Mouse (Mus musculus): ENCODE measurements at regions not wholly inside any gene's neighbourhood (a gene's known extent, or its start where the extent isn't known, plus 50 kb on each side); places are given as distances from the start of the nearest gene placed in this dataset.

DNA sequence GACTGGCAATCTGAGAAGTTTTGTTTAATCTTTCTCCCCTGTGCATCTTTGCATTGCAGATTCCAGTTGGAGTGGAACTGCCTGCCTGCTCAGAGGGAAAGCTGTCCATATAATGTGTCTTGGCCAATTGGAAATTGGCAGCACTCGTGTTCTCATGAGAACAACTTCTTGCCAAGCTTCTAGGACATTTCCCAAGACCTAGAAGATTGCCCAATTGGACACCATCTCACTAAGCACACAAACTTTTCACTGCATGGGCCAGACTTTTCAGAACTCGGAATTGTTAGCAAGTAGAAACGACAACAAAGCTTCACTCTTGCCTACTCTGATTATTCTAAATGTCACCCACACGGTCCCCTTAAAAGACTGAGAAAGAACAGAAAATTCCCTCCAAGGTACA lies 409.8 kb downstream of the Rwdd3 start:
- DNase-seq (ENCODE audit: low spot score in 2 of 2): peak in 1 of 2 experiments; percentile 15

GRCm38 (mm10) chr3:120761223-120761622 lies 410.3 kb downstream of the Rwdd3 start:
- no peak for DNase-seq (ENCODE audit: low spot score in 2 of 2)

- no peak for DNase-seq (ENCODE audit: low spot score in 2 of 2)
Observed at GRCm38 (mm10) chr3:120748513-120748912, 423.0 kb downstream of the Rwdd3 start.

DNA sequence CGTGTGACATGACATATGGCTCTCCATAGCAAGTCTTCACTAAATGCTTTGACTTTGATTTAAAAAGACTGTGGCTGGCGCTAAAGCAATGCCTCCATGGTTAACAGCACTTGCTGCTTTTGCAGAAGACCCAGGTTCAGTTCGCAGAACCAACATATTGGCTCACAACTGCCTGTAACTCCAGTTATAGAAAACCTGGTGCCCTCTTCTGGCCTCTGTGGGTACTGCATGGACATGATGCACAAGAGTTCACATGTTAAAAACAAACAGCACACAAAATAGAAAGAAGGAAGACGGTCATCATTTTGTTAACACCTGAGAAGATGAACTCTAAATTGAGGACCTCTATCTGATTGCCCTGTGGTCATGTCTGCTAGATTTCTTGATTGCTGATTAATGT lies 423.8 kb downstream of the Rwdd3 start:
- no peak for DNase-seq (ENCODE audit: low spot score in 2 of 2)

DNA sequence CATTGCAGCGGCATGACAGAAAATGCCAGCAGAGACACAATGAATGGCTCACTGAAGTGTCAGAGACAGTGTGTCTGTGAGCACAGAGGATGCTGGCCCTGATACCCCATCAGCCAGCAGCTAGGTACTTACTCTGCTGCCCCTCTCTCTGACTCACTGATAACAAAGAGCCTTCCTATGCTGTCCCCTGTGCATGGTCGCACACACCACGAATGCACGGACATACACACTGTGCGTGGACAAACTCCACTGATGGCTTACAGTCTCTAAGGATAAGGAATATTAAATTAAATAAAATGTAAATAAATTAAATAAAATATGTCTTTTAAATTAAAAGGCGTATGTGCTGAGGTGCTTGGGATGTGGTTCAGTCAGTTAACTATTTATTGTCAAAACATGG lies 438.2 kb downstream of the Rwdd3 start:
- no peak for DNase-seq (ENCODE audit: low spot score in 2 of 2)

- DNase-seq (ENCODE audit: low spot score in 2 of 2): no peak
Observed at GRCm38 (mm10) chr3:120732391-120732790, 439.1 kb downstream of the Rwdd3 start.

DNA sequence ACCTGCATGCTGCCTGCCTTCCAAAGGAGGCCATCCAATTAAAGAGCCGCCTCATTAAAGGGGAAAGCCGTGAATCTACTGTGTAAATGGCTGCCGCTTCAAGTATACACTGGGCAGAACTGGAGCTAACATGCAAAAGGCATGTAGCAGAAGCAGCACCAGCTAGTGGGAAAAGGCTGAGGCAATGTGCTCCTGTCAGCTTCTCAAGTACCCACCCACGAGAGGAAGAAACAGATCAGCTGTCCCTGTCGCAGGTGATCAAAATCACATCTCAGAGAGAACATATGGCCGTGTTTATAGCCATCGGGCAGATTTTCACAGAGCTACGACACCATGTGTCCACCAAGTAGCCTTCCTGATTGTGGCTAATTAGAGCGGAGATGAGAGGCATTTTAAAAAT lies 440.2 kb downstream of the Rwdd3 start:
- peak in 1 of 2 experiments; percentile 22 for DNase-seq (ENCODE audit: low spot score in 2 of 2)

DNA sequence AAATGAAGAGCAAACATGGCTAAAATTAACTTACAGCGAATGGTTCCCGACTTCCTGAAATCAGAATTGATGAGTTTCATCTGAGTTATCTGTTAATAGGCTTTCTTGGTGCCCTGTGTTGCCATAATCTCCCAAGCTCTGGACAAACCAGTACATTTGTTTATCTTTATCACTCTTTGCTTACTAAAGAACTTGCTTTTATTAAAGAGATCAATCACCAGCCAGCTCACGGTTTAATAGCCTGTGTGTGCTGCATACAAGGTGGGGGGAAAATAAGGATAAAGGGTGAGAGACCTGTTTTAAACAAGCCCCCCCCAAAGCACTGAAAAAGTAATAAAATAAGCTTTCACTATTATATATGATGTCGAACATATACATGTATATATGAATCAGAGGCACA lies 441.3 kb downstream of the Rwdd3 start:
- DNase-seq (ENCODE audit: low spot score in 2 of 2): no peak

DNA sequence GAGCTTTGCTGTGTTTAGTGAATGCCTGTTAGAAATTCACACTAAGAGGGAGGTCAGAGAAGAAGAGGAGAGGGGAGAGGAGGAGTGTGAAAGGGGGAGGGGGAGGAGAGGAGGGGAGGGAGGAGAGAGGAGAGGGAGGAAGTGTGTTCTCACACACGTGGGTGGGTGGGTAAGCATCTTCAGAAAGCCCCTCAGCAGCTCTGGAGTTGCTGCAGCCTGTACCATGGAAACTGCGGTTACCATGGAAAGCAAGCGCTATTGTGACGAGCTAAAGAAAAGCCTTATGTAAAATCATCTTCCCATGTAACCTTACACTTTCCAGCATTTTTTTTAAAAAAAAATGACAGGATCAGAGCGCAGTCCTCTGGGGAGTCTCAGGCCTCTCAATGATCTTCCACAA lies 441.8 kb downstream of the Rwdd3 start:
- DNase-seq (ENCODE audit: low spot score in 2 of 2): peak; percentile 30 to 75

GRCm38 (mm10) chr3:120685227-120685626 lies 486.3 kb downstream of the Rwdd3 start:
- DNase-seq (ENCODE audit: low spot score in 2 of 2): no peak

- DNase-seq (ENCODE audit: low spot score in 2 of 2): no peak
Observed at GRCm38 (mm10) chr3:120675906-120676305, 495.6 kb downstream of the Rwdd3 start.

- DNase-seq (ENCODE audit: low spot score in 2 of 2): no peak
Observed at GRCm38 (mm10) chr3:120668654-120669053, 502.8 kb downstream of the Rwdd3 start.

DNA sequence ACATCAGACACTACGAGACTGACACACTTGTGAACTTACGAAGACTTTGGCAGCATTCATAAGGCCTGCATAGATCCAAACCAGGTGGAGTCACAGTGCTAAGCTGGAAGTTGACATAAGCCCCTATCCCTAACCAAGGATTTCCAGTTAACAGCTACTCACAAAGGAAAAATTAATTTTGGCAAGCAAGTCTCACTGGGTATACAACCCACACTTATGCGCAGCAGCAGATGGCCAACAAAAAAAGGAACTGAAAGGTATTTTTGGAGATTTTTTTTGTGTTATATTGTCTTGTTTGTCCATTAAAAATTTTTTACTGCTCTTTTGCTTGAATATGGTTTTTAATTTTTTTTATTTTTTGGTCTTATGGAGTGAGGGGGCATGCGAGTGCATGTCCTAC lies 509.0 kb downstream of the Rwdd3 start:
- DNase-seq (ENCODE audit: low spot score in 2 of 2): peak in 1 of 2 experiments; percentile 66

DNA sequence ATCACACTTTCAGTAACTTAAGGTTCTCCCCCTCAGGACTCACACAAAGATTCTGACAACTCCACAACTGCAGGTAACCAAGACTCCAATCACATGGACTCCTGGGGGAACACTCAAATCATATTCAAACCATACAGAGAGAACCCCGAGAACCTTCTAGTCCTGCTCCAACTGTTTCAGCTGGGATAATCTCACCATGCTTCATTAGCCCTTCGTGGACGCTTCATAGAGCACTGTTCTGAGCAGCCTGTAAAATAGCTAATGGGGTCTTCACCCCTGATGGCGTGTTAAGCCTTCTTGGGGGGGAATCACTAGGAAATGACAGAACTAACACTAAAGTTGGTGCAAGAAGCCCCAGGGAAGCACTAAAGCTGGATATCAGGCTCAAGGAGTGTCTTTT lies 510.7 kb downstream of the Rwdd3 start:
- no peak for DNase-seq (ENCODE audit: low spot score in 2 of 2)

DNA sequence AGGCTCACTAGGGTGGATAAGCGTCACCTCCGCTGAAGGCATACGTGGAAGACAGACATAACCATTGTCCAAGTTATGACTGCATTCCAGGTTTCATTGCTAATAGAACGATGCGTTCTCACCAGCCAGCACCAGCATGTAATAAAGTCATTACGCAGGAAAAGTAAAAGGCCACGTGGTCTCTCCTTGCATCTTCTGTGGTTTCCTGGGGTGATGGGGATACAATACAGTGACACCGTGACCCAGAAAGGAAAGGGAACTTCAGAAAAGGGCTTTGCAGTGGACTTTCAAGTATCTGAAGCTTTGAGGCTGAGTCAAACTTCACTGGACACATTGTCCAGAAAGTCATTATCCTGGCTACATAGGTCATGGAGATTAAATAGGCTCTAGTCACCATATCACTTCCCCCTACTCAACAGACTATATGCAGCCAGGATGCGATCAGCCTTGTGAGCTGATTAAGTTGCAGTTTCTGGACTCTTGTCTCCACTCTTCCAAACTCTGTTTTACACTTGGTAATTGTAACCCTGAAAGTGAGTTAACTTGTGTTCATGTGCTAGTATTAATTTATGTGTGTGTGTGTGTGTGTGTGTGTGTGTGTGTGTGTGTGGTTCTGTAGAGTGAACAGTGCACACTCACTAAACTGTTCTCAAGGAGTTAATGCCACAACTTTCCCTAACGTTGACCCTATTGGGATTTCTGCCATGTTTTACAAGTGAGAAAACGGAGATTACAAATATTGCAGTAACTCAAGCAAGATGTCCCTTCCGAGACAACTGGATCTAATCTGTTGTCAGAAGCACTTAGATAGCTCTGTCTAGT lies 522.2 kb downstream of the Rwdd3 start:
- no peak for DNase-seq (ENCODE audit: low spot score in 2 of 2)

GRCm38 (mm10) chr3:120648391-120648790 lies 523.1 kb downstream of the Rwdd3 start:
- peak in 1 of 2 experiments; percentile 27 for DNase-seq (ENCODE audit: low spot score in 2 of 2)

- no peak for DNase-seq (ENCODE audit: low spot score in 2 of 2)
Observed at GRCm38 (mm10) chr3:120636669-120637305, 534.7 kb downstream of the Rwdd3 start.

DNA sequence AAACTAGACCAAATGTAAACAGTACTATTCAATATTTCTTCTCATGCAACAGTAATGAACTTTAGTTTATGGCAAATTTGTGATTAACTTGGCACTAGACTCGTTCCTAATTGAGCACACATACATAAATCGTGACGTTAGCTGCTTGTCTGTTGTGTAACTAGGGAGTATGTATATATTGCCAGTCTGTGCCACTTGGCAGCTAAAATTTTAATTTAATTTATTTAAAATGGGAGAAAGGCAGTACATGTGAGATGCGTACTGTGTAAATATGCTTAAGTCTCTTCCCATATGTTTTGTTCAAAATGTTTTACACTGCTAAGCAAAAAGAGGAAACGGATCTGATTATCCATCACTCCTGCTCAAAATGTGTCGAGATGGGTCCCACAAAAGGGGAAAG lies 553.1 kb downstream of the Rwdd3 start:
- no peak for DNase-seq (ENCODE audit: low spot score in 2 of 2)

DNA sequence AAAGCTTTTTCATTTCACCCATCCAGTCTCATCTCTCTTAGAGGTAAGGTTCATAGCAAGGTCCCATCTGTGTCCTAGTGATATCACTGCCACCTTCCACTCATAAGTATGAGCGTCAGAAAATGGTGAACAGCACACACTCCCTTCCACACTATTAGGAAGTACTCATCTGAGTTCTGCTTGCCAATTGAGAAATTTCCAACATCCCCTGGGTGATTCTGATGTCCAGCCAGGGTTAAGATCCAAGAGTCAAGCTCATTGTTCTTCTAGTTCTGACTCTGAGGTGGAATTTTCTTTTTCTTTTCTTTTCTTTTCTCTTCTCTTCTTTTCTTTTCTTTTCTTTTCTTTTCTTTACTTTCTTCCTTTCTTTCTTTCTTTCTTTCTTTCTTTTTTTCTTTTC lies 577.3 kb downstream of the Rwdd3 start:
- DNase-seq (ENCODE audit: low spot score in 2 of 2): no peak

DNA sequence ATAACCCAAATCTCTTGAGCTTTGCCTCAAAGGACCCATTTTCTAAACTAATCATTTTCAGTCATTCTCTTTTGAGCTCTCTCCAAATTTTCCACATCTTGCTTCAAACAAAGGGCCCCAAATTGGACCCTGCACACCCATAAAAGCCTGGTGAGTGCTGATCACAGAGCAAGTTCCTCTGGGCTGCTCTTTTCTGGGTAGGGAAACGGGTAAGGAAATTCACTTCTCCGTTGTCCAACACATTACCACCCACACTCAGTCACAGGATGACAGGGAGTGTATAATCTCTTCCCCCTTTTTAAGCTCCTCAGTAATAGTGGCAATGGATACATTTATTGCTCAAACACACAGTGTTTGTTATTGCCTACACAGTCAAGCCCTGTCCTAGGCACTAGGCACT lies 580.3 kb downstream of the Rwdd3 start:
- no peak for DNase-seq (ENCODE audit: low spot score in 2 of 2)

DNA sequence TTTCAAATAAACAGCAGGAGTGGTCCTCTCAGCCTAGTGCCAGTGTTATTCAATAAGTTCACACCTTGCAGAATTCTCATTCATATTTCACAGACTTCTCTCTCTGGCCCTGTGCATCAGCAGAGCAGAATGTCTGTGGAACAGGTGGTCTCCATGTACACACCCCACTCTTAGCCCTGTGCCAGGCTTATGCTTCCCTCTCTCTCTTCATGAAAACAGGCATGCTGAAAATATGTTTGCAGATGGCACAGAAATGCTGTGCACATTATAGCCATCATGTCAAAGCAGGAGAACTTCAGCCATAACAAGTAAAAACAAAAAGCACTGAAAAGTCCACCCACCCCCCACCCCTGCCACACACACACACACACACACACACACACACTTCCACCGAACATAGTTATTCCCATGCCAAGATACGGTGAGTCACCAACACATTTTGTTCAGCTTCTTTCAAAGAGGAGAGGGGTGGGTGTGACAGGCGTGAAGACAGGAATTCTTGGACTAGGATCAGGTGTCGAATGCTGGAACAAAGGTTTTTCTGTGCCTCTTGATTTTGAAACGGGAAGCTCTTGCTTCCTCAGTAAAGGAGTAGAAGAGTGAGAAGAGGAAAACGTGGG lies 600.6 kb downstream of the Rwdd3 start:
- DNase-seq (ENCODE audit: low spot score in 2 of 2): peak; percentile 47 to 65

Data from layer of hippocampus, adult 18-20 months (tissue).